Mouse (Mus musculus) ES-Bruce4 (cell line): ENCODE measurements around the gene Atxn1l. TPM values are rescaled to one million over a fixed set of nuclear protein-coding genes. Genes with fewer than 3 reads are reported as not detected.

Source experiments
- H3K27ac ChIP-seq: 2 replicates; pipeline ENCODE4 v1.5.1; 2012; ENCODE audit warnings: low read length, inconsistent platforms; ENCODE audit not compliant: insufficient read depth
- H3K27me3 ChIP-seq: 2 replicates; pipeline ENCODE4 v1.6.1; 2012; ENCODE audit warnings: mild to moderate bottlenecking, low read length, inconsistent platforms; ENCODE audit not compliant: control insufficient read depth, poor library complexity, insufficient read depth, severe bottlenecking
- H3K36me3 ChIP-seq: 2 replicates; pipeline ENCODE4 v1.6.1; 2012; ENCODE audit warnings: inconsistent platforms, mild to moderate bottlenecking, low read length, moderate library complexity; ENCODE audit not compliant: control insufficient read depth, poor library complexity, insufficient read depth, severe bottlenecking
- H3K4me1 ChIP-seq: one replicate; pipeline ENCODE4 v1.8.1; 2011; ENCODE audit warnings: low read length; ENCODE audit not compliant: control insufficient read depth, insufficient read depth
- H3K4me3 ChIP-seq: 2 replicates; pipeline ENCODE4 v1.5.1; 2011; ENCODE audit warnings: low read depth, mild to moderate bottlenecking, low read length
- H3K9ac ChIP-seq: 2 replicates; pipeline ENCODE4 v1.6.1; 2012; ENCODE audit warnings: low read depth, mild to moderate bottlenecking, inconsistent platforms; ENCODE audit not compliant: poor library complexity, severe bottlenecking
- H3K9me3 ChIP-seq: replicated peaks from 2 replicates; pipeline ENCODE4 v1.6.1; 2012; ENCODE audit warnings: mild to moderate bottlenecking, low read length, inconsistent platforms; ENCODE audit not compliant: control insufficient read depth, poor library complexity, insufficient read depth, severe bottlenecking
- CTCF ChIP-seq: IDR thresholded peaks from one replicate; pipeline ENCODE4 v1.8.1; 2011; ENCODE audit warnings: low read depth, low read length
- EP300 ChIP-seq: IDR thresholded peaks from 2 replicates; pipeline ENCODE4 v1.6.1; 2011; ENCODE audit warnings: low read depth, low read length; ENCODE audit not compliant: insufficient read depth
- POLR2A ChIP-seq: IDR thresholded peaks from one replicate; pipeline ENCODE4 v1.8.1; 2011; ENCODE audit warnings: low read length; ENCODE audit not compliant: insufficient read depth
- polyA plus RNA-seq: library from polyadenylated mRNA; stranded (reverse); fragments of >200 nt; gene quantifications from 2 replicates; pipeline ENCODE4 v1.2.4, GENCODE M21; 2011; ENCODE audit warnings: low read depth; ENCODE audit not compliant: missing spikeins, insufficient read depth, insufficient read length

Atxn1l gene
- polyA plus RNA-seq, 1 experiment, result 25.4 TPM

- no peaks in the 10 kb centered on the region for H3K27me3 ChIP-seq
- no peak for TF ChIP-seq EP300
- no peak for TF ChIP-seq CTCF
- TF ChIP-seq POLR2A, result no peak
Observed at GRCm38 (mm10) chr8:109687248-109687647, 50.3 kb downstream of the Atxn1l start.

GRCm38 (mm10) chr8:109682120-109682519 lies 55.4 kb downstream of the Atxn1l start:
- H3K27ac ChIP-seq, result no peak overlapping the region
- H3K4me1 ChIP-seq, result no peaks in the 10 kb centered on the region
- TF ChIP-seq EP300 (no peak), POLR2A (no peak), CTCF (no peak)
- no peaks in the 10 kb centered on the region for H3K27me3 ChIP-seq
- H3K9ac ChIP-seq, result no peak overlapping the region
- H3K9me3 ChIP-seq, result no peaks in the 10 kb centered on the region
- H3K4me3 ChIP-seq, result no peak overlapping the region
- peaks cover 41% of the 10 kb centered on the region for H3K36me3 ChIP-seq

More at GRCm38 (mm10) chr8:109687248-109687647, 50.3 kb downstream of the Atxn1l start:
- Histone ChIP-seq H3K9me3 (no peaks in the 10 kb centered on the region), H3K4me3 (no peak overlapping the region), H3K27ac (no peak overlapping the region), H3K9ac (no peak overlapping the region), H3K4me1 (peaks cover 2% of the 10 kb centered on the region), H3K36me3 (peaks cover 8% of the 10 kb centered on the region)

- H3K36me3 ChIP-seq, result peaks cover 45% of the 10 kb centered on the region
- H3K27ac ChIP-seq, result no peak overlapping the region
- H3K4me1 ChIP-seq, result no peaks in the 10 kb centered on the region
- no peak overlapping the region for H3K4me3 ChIP-seq
- no peak overlapping the region for H3K9ac ChIP-seq
- no peak for TF ChIP-seq CTCF
- no peak for TF ChIP-seq EP300
- TF ChIP-seq POLR2A, result no peak
- H3K9me3 ChIP-seq, result no peaks in the 10 kb centered on the region
- H3K27me3 ChIP-seq, result no peaks in the 10 kb centered on the region
Observed at GRCm38 (mm10) chr8:109681535-109681934, 56.0 kb downstream of the Atxn1l start.

Other genes with a start within 250 kb of the Atxn1l start
- gene Pmfbp1, start 243.7 kb downstream of the Atxn1l start, polyA plus RNA-seq, result not detected in 2 replicates
- 32.5 and 36.3 TPM in 2 replicates for gene Dhx38, start 171.9 kb downstream of the Atxn1l start, polyA plus RNA-seq
- gene Txnl4b, start 171.8 kb downstream of the Atxn1l start, polyA plus RNA-seq, result 7.5 and 10.5 TPM in 2 replicates
- gene Hp, start 158.6 kb downstream of the Atxn1l start, polyA plus RNA-seq, result not detected in 2 replicates
- 25.8 and 27.9 TPM in 2 replicates for gene Dhodh, start 129.1 kb downstream of the Atxn1l start, polyA plus RNA-seq
- gene Pkd1l3, start 123.2 kb downstream of the Atxn1l start, polyA plus RNA-seq, result not detected in 2 replicates
- 79.8 and 80.4 TPM in 2 replicates for gene Ist1, start 44.5 kb downstream of the Atxn1l start, polyA plus RNA-seq
- 9.5 and 11.0 TPM in 2 replicates for gene Zfp821, start 32.2 kb downstream of the Atxn1l start, polyA plus RNA-seq
- 108 and 115 TPM in 2 replicates for gene Ap1g1, start 40.8 kb upstream of the Atxn1l start, polyA plus RNA-seq
- gene Phlpp2, start 130.8 kb upstream of the Atxn1l start, polyA plus RNA-seq, result 8.6 and 10.2 TPM in 2 replicates
- gene Marveld3, start 224.5 kb upstream of the Atxn1l start, polyA plus RNA-seq, result 6.4 and 9.3 TPM in 2 replicates